Mouse (Mus musculus): Measurements from ENCODE around the gene Pde4dip.

Gene Pde4dip

DNA sequence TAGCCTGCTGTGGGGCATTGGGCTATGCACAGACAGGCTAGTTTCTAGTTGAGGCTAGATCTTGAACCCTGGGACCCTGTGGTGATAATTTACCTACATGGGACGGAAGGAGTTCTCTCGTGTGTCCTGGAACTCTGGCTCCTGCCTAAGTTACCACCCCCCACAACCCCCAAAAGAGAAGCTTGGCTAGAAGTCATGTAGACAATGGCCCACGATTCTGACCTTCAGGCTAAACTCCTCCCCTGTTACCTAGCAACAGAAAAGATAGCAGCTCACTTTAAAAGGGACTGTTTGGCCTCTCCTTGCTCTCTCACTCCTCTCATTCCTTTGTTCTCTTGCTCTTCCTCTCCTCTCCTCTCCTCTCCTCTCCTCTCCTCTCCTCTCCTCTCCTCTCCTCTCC lies 69.5 kb downstream of the Pde4dip start:
- in situ Hi-C loops (cut with MboI; ENCODE audit: low pct_unique_long_range_greater_than_20kb in 1 of 2, low sequenced_read_pairs in 2 of 2, unreplicated experiment in 1 of 2) = no loop called here

GRCm38 (mm10) chr3:97818383-97818982 lies 70.0 kb downstream of the Pde4dip start:
- in situ Hi-C loops (cut with MboI; ENCODE audit: low pct_unique_long_range_greater_than_20kb in 1 of 2, low sequenced_read_pairs in 2 of 2, unreplicated experiment in 1 of 2) = no loop called here

DNA sequence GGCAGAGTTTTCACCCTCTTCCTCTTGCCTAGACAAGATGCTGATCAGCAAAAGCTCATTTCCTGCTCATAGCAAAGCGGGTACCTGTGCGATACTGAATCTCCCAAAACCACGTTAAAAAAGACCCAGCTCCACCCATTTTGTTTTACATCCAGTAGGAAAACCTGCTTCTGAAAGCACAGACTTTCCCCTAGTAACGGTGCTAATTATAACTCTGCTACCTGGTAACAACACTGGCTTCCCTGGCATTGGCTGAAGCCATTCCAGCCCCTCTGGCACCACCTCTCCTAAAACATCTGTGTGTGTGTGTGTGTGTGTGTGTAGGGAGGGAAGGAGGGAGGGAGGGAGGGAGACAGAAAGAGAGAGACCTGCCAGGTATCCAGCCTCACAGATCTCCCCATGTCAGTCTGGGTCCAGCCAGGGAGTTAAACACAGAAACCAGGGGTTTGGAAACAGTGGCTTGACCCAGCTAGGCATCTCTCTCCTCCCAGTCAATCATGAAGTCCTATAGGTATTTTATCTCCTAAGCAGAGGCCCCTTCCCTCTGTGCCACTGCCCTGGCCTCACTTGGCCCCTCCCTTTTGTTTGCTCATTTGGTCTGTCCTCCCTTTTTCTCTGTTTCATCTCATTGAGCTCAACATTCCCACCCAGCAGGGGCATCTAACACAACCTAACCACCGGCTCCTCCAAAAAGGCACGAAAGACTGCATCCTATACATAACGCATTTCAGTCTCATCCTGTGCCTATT lies 76.7 kb downstream of the Pde4dip start:
- in situ Hi-C loops (cut with MboI; ENCODE audit: low pct_unique_long_range_greater_than_20kb in 1 of 2, low sequenced_read_pairs in 2 of 2, unreplicated experiment in 1 of 2) = no loop called here

DNA sequence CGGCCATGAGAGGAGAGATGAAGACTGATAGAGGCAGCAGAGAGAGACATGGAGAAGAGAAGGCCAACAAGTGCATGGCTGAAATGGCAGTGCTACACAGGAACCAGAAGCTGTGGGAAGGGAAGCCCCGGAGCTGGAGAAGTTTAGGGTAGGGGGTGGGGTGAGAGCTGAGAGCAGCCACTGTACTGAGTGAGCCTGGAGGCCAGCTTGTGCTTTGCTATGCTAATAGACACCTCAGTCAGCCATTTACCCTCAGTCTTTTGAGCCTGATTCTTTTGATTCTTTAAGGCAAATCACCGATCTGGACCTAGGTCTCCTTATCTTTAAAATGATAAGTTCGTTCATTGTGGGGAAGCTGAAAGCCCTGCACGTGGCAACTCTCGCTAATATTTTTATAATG lies 77.3 kb downstream of the Pde4dip start:
- in situ Hi-C loops (cut with MboI; ENCODE audit: low pct_unique_long_range_greater_than_20kb in 1 of 2, low sequenced_read_pairs in 2 of 2, unreplicated experiment in 1 of 2) = no loop called here

DNA sequence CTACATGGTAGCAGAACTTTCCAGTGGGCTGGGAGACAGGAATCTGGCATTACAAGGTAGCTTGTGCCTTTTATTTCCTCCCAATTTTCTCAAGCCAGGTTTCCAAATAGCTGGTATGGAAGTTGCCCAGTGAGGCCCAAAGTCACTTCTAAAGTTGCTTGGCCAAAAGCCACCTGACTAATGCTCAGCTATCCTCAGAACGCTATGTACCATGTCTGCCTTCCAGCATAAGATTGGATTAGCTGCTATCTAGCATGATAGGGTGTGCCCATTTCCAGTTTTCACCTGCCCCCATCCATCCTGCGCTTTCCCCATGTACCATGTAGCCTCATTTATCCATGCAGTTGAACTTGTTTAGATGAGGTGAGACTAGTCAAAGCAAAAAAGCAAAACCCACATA lies 78.2 kb downstream of the Pde4dip start:
- in situ Hi-C loops (cut with MboI; ENCODE audit: low pct_unique_long_range_greater_than_20kb in 1 of 2, low sequenced_read_pairs in 2 of 2, unreplicated experiment in 1 of 2) = no loop called here

DNA sequence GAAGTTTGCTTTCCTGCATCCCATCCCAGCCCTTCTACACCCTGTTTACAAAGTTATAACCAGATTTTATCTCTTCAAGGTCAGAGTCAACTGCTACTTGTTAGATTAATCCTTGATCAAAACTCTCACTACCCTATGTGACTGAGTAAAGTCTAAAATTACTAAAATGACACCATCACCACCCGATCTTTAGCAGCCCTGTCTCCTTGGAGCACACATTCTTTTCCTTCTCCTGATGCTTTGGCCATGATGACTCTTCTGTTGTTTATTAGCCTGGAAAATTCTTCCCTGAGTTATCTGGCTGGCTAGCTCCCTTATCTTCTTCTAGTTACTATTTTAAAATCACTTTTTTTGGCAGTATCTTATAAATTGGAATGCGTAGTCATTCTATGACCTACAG lies 82.9 kb downstream of the Pde4dip start:
- in situ Hi-C loops (cut with MboI; ENCODE audit: low pct_unique_long_range_greater_than_20kb in 1 of 2, low sequenced_read_pairs in 2 of 2, unreplicated experiment in 1 of 2) = no loop called here

DNA sequence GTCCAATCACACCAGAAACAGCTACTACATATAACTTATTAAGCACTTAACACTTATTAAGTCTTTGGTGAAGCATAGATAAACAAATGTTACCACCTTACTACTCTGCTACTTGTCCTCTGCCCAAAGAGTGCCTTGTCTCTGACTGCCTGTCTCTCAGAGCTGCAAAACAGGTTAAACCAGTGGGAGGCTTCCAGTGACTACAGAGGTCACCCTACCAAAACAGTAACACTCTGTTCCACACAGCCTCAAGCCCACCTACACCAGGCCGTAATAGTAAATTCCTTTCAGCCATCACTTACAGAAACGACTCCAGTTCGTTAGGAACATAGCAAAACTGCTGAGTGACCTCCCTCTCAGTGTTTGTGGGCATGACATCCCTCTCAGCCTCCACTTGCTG lies 84.8 kb downstream of the Pde4dip start:
- in situ Hi-C loops (cut with MboI; ENCODE audit: low pct_unique_long_range_greater_than_20kb in 1 of 2, low sequenced_read_pairs in 2 of 2, unreplicated experiment in 1 of 2) = no loop called here

- in situ Hi-C loops (cut with MboI; ENCODE audit: low pct_unique_long_range_greater_than_20kb in 1 of 2, low sequenced_read_pairs in 2 of 2, unreplicated experiment in 1 of 2) = no loop called here
Measured at GRCm38 (mm10) chr3:97802927-97803326, 85.6 kb downstream of the Pde4dip start.

DNA sequence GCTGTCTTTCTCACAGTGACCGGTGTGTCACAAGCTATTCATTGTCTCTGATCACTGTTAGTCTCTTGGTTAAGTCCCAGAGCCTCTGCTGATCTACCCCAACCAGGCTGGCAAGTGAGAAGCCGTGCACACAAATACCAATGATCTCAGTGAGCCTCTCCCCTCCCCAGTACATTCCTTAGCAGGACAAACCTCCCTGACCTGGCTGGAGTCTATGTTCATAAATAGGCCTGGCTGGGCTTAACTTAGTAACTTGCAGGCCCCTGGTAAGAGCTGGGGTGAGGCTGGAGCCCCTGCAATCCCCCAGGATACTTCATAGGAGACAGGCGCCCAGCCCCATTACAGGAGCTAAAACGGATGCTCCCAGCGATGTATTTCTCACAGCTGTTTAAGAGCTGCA lies 86.2 kb downstream of the Pde4dip start:
- in situ Hi-C loops (cut with MboI; ENCODE audit: low pct_unique_long_range_greater_than_20kb in 1 of 2, low sequenced_read_pairs in 2 of 2, unreplicated experiment in 1 of 2) = no loop called here

DNA sequence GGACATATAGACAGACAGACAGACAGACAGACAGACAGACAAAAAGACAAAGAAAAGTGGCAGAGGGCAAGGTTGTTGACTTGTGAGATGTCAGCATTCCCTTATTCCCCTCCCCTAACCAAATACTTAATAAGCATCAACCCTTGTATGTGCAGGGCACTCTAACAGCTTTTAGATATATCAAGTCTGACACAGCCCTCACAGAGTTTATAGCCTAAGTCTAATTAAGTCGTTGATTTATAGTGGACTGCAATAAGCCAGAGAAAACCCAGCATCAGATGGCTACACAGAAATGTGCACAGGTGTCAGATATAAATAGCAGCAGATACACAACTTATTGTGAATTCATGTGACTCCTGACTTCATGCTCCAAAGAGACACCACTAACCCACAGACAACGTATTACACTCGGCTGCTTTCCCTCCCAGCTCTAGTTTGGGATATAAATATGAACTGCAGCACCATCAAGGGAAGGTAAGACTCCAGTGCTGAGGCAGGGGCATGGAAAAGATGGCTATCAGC lies 87.3 kb downstream of the Pde4dip start:
- in situ Hi-C loops (cut with MboI; ENCODE audit: low pct_unique_long_range_greater_than_20kb in 1 of 2, low sequenced_read_pairs in 2 of 2, unreplicated experiment in 1 of 2) = no loop called here

DNA sequence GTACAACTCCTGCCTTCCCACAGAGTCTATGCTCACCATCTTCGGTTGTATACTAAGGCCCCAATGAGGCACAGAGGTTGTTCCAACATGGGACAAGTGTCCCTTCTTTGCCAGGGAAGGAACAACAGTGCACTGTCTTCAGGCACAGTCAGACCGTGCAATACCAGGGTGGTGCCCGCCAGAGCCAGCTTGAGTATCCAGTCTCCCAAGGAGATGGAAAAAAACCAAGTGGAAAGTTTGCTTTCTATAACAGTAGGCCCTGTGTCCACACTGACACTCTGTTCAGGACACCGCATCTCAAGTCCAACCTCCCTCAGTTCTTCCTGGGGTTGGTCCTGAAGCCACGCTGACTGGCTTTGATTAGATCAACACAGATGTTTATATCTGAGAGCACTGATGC lies 87.8 kb downstream of the Pde4dip start:
- in situ Hi-C loops (cut with MboI; ENCODE audit: low pct_unique_long_range_greater_than_20kb in 1 of 2, low sequenced_read_pairs in 2 of 2, unreplicated experiment in 1 of 2) = no loop called here

GRCm38 (mm10) chr3:97800004-97800403 lies 88.5 kb downstream of the Pde4dip start:
- in situ Hi-C loops (cut with MboI; ENCODE audit: low pct_unique_long_range_greater_than_20kb in 1 of 2, low sequenced_read_pairs in 2 of 2, unreplicated experiment in 1 of 2) = no loop called here

DNA sequence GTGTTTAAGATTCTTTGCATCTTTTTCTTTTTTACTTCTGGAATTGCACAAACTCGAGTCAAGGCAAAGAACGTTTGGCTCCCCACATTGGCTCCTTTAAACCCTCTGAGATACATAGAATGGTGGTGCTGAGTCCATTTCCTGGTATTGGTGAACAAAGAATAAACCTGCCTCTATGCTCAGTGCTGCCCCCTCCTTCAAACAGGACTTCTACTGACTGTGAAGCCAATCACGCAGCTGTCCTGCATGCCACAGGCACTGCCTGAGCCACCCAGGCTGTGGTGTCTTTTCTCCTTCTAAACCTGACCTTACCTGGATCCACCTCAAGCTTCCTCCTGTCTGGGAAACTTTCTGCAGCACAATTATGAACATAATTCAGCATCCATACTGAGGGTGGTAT lies 89.2 kb downstream of the Pde4dip start:
- in situ Hi-C loops (cut with MboI; ENCODE audit: low pct_unique_long_range_greater_than_20kb in 1 of 2, low sequenced_read_pairs in 2 of 2, unreplicated experiment in 1 of 2) = no loop called here

DNA sequence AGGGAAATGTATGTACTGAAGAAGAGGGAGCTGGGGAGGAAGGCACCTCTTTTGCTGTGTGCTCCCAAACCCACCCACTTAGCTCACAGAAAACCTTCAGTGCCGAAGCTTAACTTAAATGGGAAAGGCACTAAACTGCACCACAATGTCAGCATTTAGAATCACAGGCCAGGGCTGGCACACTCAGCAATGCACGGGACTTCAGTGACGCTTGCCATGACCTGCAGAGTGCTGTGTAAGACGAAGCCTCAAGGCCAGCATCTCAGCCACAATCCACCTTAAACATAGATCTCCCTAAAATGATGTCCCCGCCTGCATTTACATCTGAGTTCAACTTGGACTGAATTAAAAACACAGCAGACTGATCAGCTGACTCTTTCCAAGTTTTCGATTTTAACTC lies 91.1 kb downstream of the Pde4dip start:
- in situ Hi-C loops (cut with MboI; ENCODE audit: low pct_unique_long_range_greater_than_20kb in 1 of 2, low sequenced_read_pairs in 2 of 2, unreplicated experiment in 1 of 2) = no loop called here

DNA sequence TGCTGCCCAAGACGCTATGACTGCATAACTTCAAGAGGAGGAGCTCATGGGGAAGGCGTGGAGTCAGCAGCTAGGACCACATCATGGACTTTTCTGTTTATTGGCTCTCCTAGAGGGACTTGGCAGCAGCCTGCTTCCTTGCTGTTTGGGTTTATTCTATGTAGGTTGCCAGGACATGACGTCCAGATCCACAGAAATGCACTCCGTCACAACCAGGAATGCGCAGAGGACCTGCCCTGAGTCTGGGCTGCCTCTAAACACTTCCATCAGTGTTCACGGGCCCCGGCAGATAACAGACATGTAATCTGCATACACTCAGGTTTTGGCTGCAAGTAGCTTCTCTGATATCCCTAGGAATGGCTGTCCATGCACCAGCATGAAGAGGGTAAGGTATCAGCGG lies 94.5 kb downstream of the Pde4dip start:
- in situ Hi-C loops (cut with MboI; ENCODE audit: low pct_unique_long_range_greater_than_20kb in 1 of 2, low sequenced_read_pairs in 2 of 2, unreplicated experiment in 1 of 2) = no loop called here

DNA sequence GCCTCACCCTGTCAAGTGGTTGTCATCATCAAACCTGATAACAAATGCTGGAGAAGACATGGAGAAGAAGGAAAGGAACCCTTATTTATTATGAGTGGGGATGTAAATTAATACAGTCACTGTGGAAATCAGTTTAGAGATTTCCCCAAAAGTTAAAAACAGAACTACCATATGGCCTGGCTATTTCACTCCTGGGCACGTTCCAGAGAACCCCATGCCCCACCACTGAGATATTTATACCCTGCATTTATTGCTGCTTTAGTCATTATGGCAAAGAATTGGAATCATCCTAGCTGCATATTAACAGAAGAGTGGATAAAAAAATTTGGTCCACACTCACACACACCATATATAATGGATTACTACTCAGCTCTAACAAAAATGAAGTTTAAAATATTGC lies 98.4 kb downstream of the Pde4dip start:
- in situ Hi-C loops (cut with MboI; ENCODE audit: low pct_unique_long_range_greater_than_20kb in 1 of 2, low sequenced_read_pairs in 2 of 2, unreplicated experiment in 1 of 2) = no loop called here

DNA sequence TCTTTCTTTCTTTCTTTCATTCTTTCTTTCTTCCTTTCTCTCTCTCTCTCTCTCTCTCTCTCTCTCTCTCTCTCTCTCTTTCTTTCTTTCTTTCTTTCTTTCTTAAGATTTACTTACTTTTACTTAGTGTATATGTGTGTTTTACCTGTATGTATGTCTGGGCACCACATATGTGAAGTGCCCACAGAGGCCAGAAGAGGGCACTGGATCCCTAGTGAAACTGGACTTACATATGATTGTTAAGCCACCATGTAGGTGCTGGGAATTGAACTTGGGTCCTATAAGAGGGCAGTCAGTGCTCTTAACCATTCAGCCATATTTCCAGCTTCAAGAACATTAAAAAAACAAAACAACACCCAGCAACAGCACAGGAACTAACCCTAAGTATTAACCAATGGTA lies 99.2 kb downstream of the Pde4dip start:
- in situ Hi-C loops (cut with MboI; ENCODE audit: low pct_unique_long_range_greater_than_20kb in 1 of 2, low sequenced_read_pairs in 2 of 2, unreplicated experiment in 1 of 2) = no loop called here

DNA sequence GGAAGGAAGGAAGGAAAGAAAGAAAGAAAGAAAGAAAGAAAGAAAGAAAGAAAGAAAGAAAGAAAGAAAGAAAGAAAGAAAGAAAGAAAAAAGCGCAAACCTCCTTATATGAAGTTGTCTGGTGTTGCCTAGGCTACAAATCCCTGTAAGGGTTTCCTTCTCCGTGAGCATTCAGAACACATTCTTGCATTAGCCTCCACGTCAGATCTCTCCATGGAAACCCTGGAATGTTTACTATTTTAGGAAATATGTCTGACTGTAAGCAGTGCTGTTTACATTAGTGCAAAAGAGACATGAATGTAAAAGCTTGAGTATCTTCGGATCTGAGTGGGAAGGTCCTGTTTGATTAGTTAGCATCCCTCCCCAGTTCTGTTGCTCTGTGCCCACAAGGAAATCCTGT lies 112.3 kb downstream of the Pde4dip start:
- in situ Hi-C loops (cut with MboI; ENCODE audit: low pct_unique_long_range_greater_than_20kb in 1 of 2, low sequenced_read_pairs in 2 of 2, unreplicated experiment in 1 of 2) = no loop called here

DNA sequence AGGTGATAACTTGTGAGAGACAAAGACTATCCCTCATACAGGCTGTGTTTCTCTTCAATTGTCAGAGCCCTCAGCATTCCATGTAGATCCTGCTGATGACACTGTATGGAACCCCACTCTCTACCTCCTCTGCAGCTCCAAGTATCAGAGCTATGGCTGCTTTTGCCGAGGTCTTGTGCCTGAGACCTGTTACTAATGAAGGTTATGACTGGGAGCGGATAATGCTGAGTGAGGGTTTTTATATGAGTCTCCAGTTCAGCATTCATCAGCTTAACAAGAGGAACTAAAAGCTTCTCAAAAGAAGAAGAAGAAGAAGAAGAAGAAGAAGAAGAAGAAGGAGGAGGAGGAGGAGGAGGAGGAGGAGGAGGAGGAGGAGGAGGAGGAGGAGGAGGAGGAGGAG lies 112.8 kb downstream of the Pde4dip start:
- in situ Hi-C loops (cut with MboI; ENCODE audit: low pct_unique_long_range_greater_than_20kb in 1 of 2, low sequenced_read_pairs in 2 of 2, unreplicated experiment in 1 of 2) = no loop called here

- in situ Hi-C loops (cut with MboI; ENCODE audit: low pct_unique_long_range_greater_than_20kb in 1 of 2, low sequenced_read_pairs in 2 of 2, unreplicated experiment in 1 of 2) = no loop called here
Measured at GRCm38 (mm10) chr3:97774861-97775260, 113.6 kb downstream of the Pde4dip start.
